Mouse (Mus musculus) embryonic facial prominence, embryonic 14.5 days (tissue): ENCODE results near the gene Dxo. TPM values are rescaled to one million over a fixed set of nuclear protein-coding genes. Genes with fewer than 3 reads are reported as not detected.
"Not testable (repeated sequence)": the region's sequence is repeated elsewhere in the genome, so short reads cannot be mapped to it uniquely, and the experiment has no call there.

Experiments
- ATAC-seq: fragments of 200-750 bp; cut with Nextera tagmentation; 2 replicates; pipeline ENCODE4 v1.8.0; 2017; ENCODE audit warnings: low read depth, moderate number of reproducible peaks, moderate TSS enrichment
- DNase-seq: peaks from one replicate; pipeline ENCODE4 v3.0.0-alpha.2; 2015; ENCODE audit warnings: low spot score
- H3K27ac ChIP-seq: fragments of 300-500 bp; sonication (generic); replicated peaks from 2 replicates; pipeline ENCODE4 v1.5.1; 2014; ENCODE audit warnings: low read depth, mild to moderate bottlenecking, low read length, moderate library complexity
- H3K27me3 ChIP-seq: fragments of 300-500 bp; sonication (generic); replicated peaks from 2 replicates; pipeline ENCODE4 v1.6.1; 2014; ENCODE audit warnings: low read length; ENCODE audit not compliant: control insufficient read depth, insufficient read depth
- H3K36me3 ChIP-seq: fragments of 300-500 bp; sonication (generic); 2 replicates; pipeline ENCODE4 v1.6.1; 2014; ENCODE audit warnings: low read length, mixed read lengths; ENCODE audit not compliant: control insufficient read depth, insufficient read depth
- H3K4me1 ChIP-seq: fragments of 300-500 bp; sonication (generic); 2 replicates; pipeline ENCODE4 v1.6.1; 2014; ENCODE audit warnings: antibody characterized with exemption, low read length; ENCODE audit not compliant: control insufficient read depth, insufficient read depth
- H3K4me2 ChIP-seq: fragments of 300-500 bp; sonication (generic); 2 replicates; pipeline ENCODE4 v1.6.1; 2014; ENCODE audit warnings: low read depth, mild to moderate bottlenecking, low read length, moderate library complexity, mixed read lengths
- H3K4me3 ChIP-seq: fragments of 300-500 bp; sonication (generic); 2 replicates; pipeline ENCODE4 v1.5.1; 2014; ENCODE audit warnings: low read depth, mild to moderate bottlenecking, low read length
- H3K9ac ChIP-seq: fragments of 300-500 bp; sonication (generic); 2 replicates; pipeline ENCODE4 v1.6.1; 2014; ENCODE audit warnings: low read depth, mild to moderate bottlenecking, low read length, moderate library complexity, mixed read lengths
- H3K9me3 ChIP-seq: fragments of 300-500 bp; sonication (generic); 2 replicates; pipeline ENCODE4 v1.6.1; 2016; ENCODE audit warnings: low read length; ENCODE audit not compliant: control insufficient read depth
- WGBS: fragments of 180-500 bp; shearing (Covaris S2); extraction: QIAGEN DNeasy Blood & Tissue Kit; methylation state at CpG from one replicate; pipeline ENCODE4 v1.1.7; 2014; 5-methylcytosine and 5-hydroxymethylcytosine counted together
- polyA plus RNA-seq: library from polyadenylated mRNA; unstranded; fragments of >200 nt; fragmentation: Nextera tagmentation; extraction: Ambion mirVana; gene quantifications from 2 replicates; pipeline ENCODE4 v1.2.1, GENCODE M21; 2014

Gene Dxo
- polyA plus RNA-seq, 1 experiment from 2014 or later = 53.0 TPM

GRCm38 (mm10) chr17:34800781-34801305, 36.0 kb upstream of the Dxo start:
- ATAC-seq, H3K4me1 ChIP-seq, H3K4me3 ChIP-seq, H3K27me3 ChIP-seq, H3K27ac ChIP-seq, H3K36me3 ChIP-seq, H3K4me2 ChIP-seq, DNase-seq, H3K9me3 ChIP-seq, H3K9ac ChIP-seq: not testable (repeated sequence)
- 89% methylated on average over 10 of the region's 16 CpGs for WGBS

DNA sequence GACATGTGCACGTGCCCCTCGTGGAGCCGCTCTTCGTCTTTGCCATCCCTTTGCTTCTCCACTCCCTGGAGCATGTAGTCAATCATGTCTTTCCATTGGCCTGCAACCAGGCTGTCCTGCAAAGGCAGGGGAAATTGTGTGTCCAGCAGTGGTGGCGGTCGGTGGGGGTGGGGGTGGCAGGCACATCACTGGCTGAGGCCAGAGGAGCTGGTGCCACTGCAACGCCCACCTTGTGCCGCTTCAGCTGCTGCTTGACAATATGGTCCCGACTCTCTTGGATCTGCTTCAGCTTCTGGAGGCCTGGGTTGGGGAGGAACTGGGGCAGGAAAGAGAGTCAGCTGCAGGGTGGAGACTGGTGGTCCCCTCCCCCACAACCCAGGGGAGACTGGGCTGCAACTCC, 34.1 kb upstream of the Dxo start:
- 93% methylated on average over 9 of the region's 9 CpGs for WGBS
- H3K4me3 ChIP-seq, H3K9ac ChIP-seq, H3K36me3 ChIP-seq, H3K4me2 ChIP-seq, H3K4me1 ChIP-seq, H3K27ac ChIP-seq, H3K27me3 ChIP-seq, H3K9me3 ChIP-seq, ATAC-seq, DNase-seq: not testable (repeated sequence)

DNA sequence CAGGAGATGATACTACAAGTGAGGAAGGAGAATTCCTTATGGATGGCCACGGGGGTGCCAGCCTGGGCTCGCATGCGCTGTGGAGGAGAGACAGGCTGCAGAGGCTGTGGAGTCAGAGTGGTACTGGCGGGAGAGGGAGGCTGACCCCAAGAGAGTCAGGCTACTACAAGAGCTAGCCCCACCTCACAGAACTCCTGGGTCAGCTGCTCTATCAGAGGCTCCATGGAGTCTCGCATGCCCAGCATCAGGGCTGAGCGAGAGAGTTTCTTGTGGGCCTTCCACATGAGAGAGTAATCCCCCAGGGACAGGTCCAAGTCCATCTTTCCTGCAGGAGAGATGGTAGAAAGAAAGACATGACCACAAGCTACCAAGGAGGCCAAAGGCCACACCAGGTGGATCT, 33.5 kb upstream of the Dxo start:
- not testable (repeated sequence) for H3K27ac ChIP-seq, H3K36me3 ChIP-seq, H3K27me3 ChIP-seq, ATAC-seq, H3K9ac ChIP-seq, DNase-seq, H3K4me3 ChIP-seq, H3K4me1 ChIP-seq, H3K9me3 ChIP-seq, H3K4me2 ChIP-seq
- 89% methylated on average over 6 of the region's 6 CpGs for WGBS

- not testable (repeated sequence) for H3K4me2 ChIP-seq, H3K9me3 ChIP-seq, H3K36me3 ChIP-seq, ATAC-seq, DNase-seq, H3K9ac ChIP-seq, H3K27ac ChIP-seq, H3K27me3 ChIP-seq, H3K4me1 ChIP-seq, H3K4me3 ChIP-seq
- 80% methylated on average over 1 of the region's 6 CpGs for WGBS
Measured at GRCm38 (mm10) chr17:34804301-34804700, 32.5 kb upstream of the Dxo start, which contains the start of gene Cyp21a1. Gene Cyp21a1, minus strand, starts transcription at chr17:34804561.

DNA sequence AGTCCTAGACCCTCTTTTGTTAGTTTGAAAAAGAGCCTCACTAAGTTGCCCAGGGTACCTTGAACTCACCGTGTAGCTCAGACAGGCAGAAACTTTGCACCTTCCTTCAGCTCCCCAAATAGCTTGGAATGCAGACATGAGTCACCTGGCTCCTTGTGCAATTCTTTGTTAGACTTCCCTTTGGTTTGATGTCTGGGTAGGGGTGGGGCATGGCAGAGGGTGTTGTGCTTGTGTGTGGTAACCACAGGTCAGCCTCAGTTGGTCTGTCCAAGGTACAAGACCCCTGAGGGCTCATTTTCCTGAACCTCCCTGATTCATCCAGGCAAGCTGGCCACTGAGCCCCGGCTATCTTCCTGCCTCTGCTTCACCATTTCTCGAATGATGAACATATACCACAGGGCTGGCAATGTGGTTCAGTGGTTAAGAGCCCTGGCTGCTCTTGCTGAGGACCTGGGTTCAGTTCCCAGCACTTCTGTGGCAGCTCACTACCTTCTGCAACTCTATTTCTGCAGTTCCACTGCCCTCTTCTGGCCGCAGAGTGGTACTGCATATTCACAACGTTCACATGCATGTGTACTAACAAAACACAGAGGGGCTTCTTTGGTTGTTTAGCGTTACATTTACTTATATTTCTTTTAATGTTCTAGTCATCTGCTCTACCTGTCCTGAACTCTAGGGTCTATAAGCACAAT, 31.8 kb upstream of the Dxo start:
- Histone ChIP-seq H3K9ac (no peak overlapping the region), H3K4me1 (no peaks in the 10 kb centered on the region), H3K4me3 (no peak overlapping the region), H3K36me3 (no peaks in the 10 kb centered on the region), H3K4me2 (no peak overlapping the region), H3K9me3 (no peaks in the 10 kb centered on the region), H3K27me3 (no peaks in the 10 kb centered on the region), H3K27ac (no peak overlapping the region)
- ATAC-seq = no peak
- 79% methylated on average over 6 of the region's 6 CpGs for WGBS
- DNase-seq = no peak

DNA sequence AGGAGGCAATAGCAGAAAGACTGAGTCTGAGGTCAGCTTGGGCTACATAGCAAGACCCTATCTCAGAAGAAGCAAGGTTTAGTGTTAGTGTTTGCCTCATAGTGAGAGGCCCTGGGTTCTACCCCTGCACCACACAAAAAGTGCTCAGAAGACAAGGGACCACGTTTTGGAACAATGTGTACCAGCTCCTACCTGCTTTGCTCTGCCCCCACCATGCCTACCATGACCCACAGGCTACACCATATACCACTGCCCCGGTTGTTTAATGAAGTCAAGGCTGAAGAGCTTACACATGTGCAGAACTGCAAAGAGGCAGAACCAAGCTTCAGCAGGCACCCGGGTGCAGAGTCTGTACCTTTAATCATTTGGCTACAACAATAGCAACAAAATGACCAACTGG, 29.6 kb upstream of the Dxo start:
- Histone ChIP-seq H3K4me3 (no peak overlapping the region), H3K4me2 (no peak overlapping the region), H3K27ac (no peak overlapping the region), H3K9ac (no peak overlapping the region), H3K36me3 (no peaks in the 10 kb centered on the region), H3K4me1 (no peaks in the 10 kb centered on the region), H3K9me3 (no peaks in the 10 kb centered on the region), H3K27me3 (no peaks in the 10 kb centered on the region)
- ATAC-seq (no peak), DNase-seq (no peak)
- 77% methylated on average over 3 of the region's 3 CpGs for WGBS

DNA sequence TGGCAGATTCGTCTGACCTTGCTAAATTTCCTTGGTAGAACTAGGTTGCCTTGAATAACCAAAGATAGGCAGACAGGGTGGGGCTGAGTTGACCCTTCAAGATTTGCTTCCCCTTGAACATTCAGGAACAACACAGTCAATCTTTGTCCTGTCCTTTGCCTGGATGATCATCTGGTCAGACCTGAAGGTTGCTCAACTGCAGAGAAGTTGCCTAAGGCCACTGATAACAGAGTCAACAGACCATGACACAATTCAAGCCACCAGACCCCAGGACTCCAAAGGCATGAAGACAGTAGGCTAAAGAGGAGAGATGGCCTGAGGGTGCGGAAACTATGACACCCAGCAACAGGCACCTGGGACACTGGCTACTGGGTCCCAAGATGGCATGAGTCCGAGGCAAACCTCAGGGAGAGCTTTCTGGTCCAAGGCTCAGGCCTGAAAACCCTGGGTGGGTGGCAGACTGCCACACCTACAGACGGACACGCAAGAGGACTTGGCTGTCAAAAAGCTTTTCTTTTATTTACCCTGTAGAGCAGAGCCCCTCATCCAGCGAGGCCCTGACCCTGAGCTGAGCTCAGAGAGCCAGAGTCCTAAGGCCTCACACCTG, 28.1 kb upstream of the Dxo start:
- H3K4me2 ChIP-seq = no peak overlapping the region
- ATAC-seq (no peak), DNase-seq (no peak)
- H3K4me3 ChIP-seq = no peak overlapping the region
- no peaks in the 10 kb centered on the region for H3K36me3 ChIP-seq
- H3K27me3 ChIP-seq = no peaks in the 10 kb centered on the region
- no peak overlapping the region for H3K27ac ChIP-seq
- no peaks in the 10 kb centered on the region for H3K4me1 ChIP-seq
- no peaks in the 10 kb centered on the region for H3K9me3 ChIP-seq
- 69% methylated on average over 6 of the region's 6 CpGs for WGBS
- no peak overlapping the region for H3K9ac ChIP-seq

- WGBS = 92% methylated on average over 5 of the region's 5 CpGs
- not testable (repeated sequence) for H3K9ac ChIP-seq, ATAC-seq, H3K4me3 ChIP-seq, H3K9me3 ChIP-seq, H3K27me3 ChIP-seq, H3K36me3 ChIP-seq, H3K4me2 ChIP-seq, H3K4me1 ChIP-seq, H3K27ac ChIP-seq, DNase-seq
Measured at GRCm38 (mm10) chr17:34810411-34810810, 26.4 kb upstream of the Dxo start.

GRCm38 (mm10) chr17:34810811-34811210, 26.0 kb upstream of the Dxo start:
- 72% methylated on average over 6 of the region's 8 CpGs for WGBS
- H3K36me3 ChIP-seq, H3K9ac ChIP-seq, H3K4me1 ChIP-seq, H3K27ac ChIP-seq, H3K4me3 ChIP-seq, H3K4me2 ChIP-seq, DNase-seq, H3K9me3 ChIP-seq, ATAC-seq, H3K27me3 ChIP-seq: not testable (repeated sequence)
